Mouse (Mus musculus) left cerebral cortex, postnatal 25 days (tissue): ENCODE data around the gene Chchd3. TPM values are rescaled to one million over a fixed set of nuclear protein-coding genes. Genes with fewer than 3 reads are reported as not detected.

Experiments used
- DNase-seq, 2 experiments: peaks; one replicate each; pipeline ENCODE4 v3.0.0; 2022; ENCODE audit warnings: low spot score in 2 of 2, mixed read lengths in 1 of 2
- intact Hi-C: fragments of 180-260 bp; cut with DNase I; formaldehyde crosslinking; loops from one replicate; pipeline ENCODE4 v1.15.1; 2025
- total RNA-seq, 2 experiments: library from RNA; stranded (reverse); gene quantifications; 2 replicates each; pipeline ENCODE4 v1.2.3; 2021

The Chchd3 gene
- total RNA-seq, 2 experiments from 2014 or later, result 84.2 to 84.4 TPM

GRCm38 (mm10) chr6:32944956-32945355 is 115.1 kb downstream of the Chchd3 start:
- DNase-seq, result no peak
- intact Hi-C loops, result no loop called here

- intact Hi-C loops, result no loop called here
- no peak for DNase-seq
These were observed 116.4 kb downstream of the Chchd3 start for GRCm38 (mm10) chr6:32943651-32944050.

- DNase-seq, result peak in 1 of 2 experiments; percentile 15
- intact Hi-C loops, result no loop called here
These were observed 119.8 kb downstream of the Chchd3 start for GRCm38 (mm10) chr6:32940299-32940698.

- DNase-seq, result no peak
- intact Hi-C loops, result no loop called here
These were observed 122.4 kb downstream of the Chchd3 start for GRCm38 (mm10) chr6:32937643-32938042.

GRCm38 (mm10) chr6:32936794-32937193 is 123.3 kb downstream of the Chchd3 start:
- intact Hi-C loops, result no loop called here
- DNase-seq, result no peak

GRCm38 (mm10) chr6:32936365-32936764 is 123.7 kb downstream of the Chchd3 start:
- no peak for DNase-seq
- intact Hi-C loops, result no loop called here

- intact Hi-C loops, result no loop called here
- no peak for DNase-seq
These were observed 124.5 kb downstream of the Chchd3 start for GRCm38 (mm10) chr6:32935576-32935975.

- intact Hi-C loops, result no loop called here
- no peak for DNase-seq
These were observed 128.8 kb downstream of the Chchd3 start for GRCm38 (mm10) chr6:32931106-32931770.

- no peak for DNase-seq
- intact Hi-C loops, result no loop called here
These were observed 137.7 kb downstream of the Chchd3 start for GRCm38 (mm10) chr6:32922391-32922790.

- intact Hi-C loops, result no loop called here
- peak; percentile 58 to 95 for DNase-seq
These were observed 140.0 kb downstream of the Chchd3 start for GRCm38 (mm10) chr6:32920091-32920490.

- intact Hi-C loops, result no loop called here
- DNase-seq, result no peak
These were observed 149.4 kb downstream of the Chchd3 start for GRCm38 (mm10) chr6:32910692-32911091.

GRCm38 (mm10) chr6:32899061-32899460 is 161.0 kb downstream of the Chchd3 start:
- no peak for DNase-seq
- intact Hi-C loops, result no loop called here

- DNase-seq, result no peak
- intact Hi-C loops, result no loop called here
These were observed 166.0 kb downstream of the Chchd3 start for GRCm38 (mm10) chr6:32894100-32894499.

- intact Hi-C loops, result no loop called here
These were observed 169.3 kb downstream of the Chchd3 start for GRCm38 (mm10) chr6:32890726-32891125.

GRCm38 (mm10) chr6:32888894-32889529 is 171.0 kb downstream of the Chchd3 start:
- intact Hi-C loops, result no loop called here
- no peak for DNase-seq

More at GRCm38 (mm10) chr6:32890726-32891125, 169.3 kb downstream of the Chchd3 start:
- no peak for DNase-seq

GRCm38 (mm10) chr6:32878586-32878985 is 181.5 kb downstream of the Chchd3 start:
- intact Hi-C loops, result no loop called here
- peak in 1 of 2 experiments; percentile 57 for DNase-seq

- intact Hi-C loops, result no loop called here
- DNase-seq, result peak in 1 of 2 experiments; percentile 19
These were observed 185.9 kb downstream of the Chchd3 start for GRCm38 (mm10) chr6:32874176-32874575.

- no peak for DNase-seq
- intact Hi-C loops, result no loop called here
These were observed 187.3 kb downstream of the Chchd3 start for GRCm38 (mm10) chr6:32872805-32873204.

- intact Hi-C loops, result no loop called here
- DNase-seq, result no peak
These were observed 209.1 kb downstream of the Chchd3 start for GRCm38 (mm10) chr6:32850960-32851359.

- DNase-seq, result peak in 1 of 2 experiments; percentile 50
- intact Hi-C loops, result no loop called here
These were observed 211.1 kb downstream of the Chchd3 start for GRCm38 (mm10) chr6:32848974-32849373.

- intact Hi-C loops, result no loop called here
- DNase-seq, result no peak
These were observed 214.6 kb downstream of the Chchd3 start for GRCm38 (mm10) chr6:32845463-32845862.
